Mouse (Mus musculus): ENCODE measurements at regions not wholly inside any gene's neighbourhood (a gene's known extent, or its start where the extent isn't known, plus 50 kb on each side); places are given as distances from the start of the nearest gene placed in this dataset.

DNA sequence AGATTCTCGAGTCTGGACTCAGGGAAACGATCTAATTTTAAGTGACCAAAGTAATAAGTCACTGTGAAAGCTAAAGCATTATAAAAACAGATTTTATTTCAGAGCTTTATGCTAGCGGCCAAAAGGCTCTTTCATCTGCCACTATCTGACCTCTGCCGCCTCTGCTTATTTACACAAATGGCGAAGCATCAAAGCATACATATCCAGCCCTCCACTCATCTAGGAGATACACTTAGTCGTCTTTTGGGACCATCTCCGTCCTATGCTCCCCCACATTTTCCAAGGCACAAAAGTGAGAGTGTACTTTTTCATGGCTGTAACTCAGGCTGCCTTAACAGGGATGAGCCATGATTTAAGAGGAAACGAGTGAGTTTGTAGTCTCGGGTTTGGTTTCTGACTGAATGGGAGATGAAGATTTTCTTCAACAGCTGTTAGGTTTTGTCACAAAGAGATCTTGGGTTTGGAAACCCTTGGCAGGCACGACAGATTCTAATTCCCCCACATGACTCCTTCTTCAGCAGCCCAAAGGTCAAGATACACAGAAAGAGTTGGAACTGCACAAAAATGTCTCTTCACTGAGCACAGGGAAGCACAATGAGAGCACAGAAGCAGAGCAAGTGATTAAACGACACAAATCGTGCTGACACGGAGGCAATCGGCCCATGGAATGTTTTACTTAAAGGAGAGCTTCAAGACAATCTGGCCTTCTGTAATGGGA is 96.7 kb upstream of the Actbl2 start:
- TF ChIP-seq TAL1 (conservative IDR thresholded peaks at IDR 0.05; ENCODE audit: low read depth, low read length) (no peak), CTCF (IDR thresholded peaks at IDR 0.05; ENCODE audit: low read depth, low read length) (no peak), GATA2 (IDR thresholded peaks at IDR 0.05; ENCODE audit: borderline replicate concordance, low read depth, low read length) (no peak), POLR2AphosphoS5 (IDR thresholded peaks at IDR 0.05; ENCODE audit: insufficient replicate concordance, low read depth, low read length) (no peak), GATA1 (IDR thresholded peaks at IDR 0.05; ENCODE audit: borderline replicate concordance, low read length) (no peak)

Data from G1E (cell line).